Mouse (Mus musculus): ENCODE results near the gene Pan2.

DNA sequence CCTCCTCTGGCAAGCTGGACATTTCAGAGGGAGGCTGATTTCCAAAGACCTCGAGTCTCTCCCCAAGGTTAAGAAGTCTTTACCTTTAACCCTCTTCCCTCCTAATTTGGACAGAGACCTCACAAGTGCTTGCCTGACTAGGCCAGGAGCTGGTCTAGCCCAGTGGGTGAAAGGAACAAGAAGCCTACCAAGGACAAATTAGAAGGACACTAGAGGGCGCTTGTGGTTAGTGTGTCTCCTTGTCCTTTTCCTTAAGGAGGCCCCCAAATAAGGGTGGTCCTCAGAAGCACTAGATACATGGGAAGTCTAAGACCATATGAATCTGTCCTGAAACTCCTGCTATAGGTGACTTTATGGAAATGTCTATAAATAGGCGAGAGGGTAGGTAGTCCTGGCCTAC, 59.4 kb downstream of the Pan2 start:
- no peak for TF ChIP-seq EP300 (IDR thresholded peaks at IDR 0.05; ENCODE audit: low read depth)
- peak; percentile 65 for TF ChIP-seq CTCF (IDR thresholded peaks at IDR 0.05; ENCODE audit: low read depth)
